Mouse (Mus musculus): ENCODE results near the gene Usp43. TPM values are rescaled to one million over a fixed set of nuclear protein-coding genes. Genes with fewer than 3 reads are reported as not detected.

Usp43 gene
- total RNA-seq (2021): 1 to 10 TPM in 1 of 2 experiments, under 1 TPM in 1; 0.56 to 1.2 TPM
- long read RNA-seq, experiment 1: 0 reads
- long read RNA-seq, experiment 2: 0 reads

- peak; percentile 32 to 62 for DNase-seq (ENCODE audit: low spot score in 2 of 2)
These were observed at the start of gene Usp43 for GRCm38 (mm10) chr11:67921827-67922754. Gene Usp43 (minus strand): TSS chr11:67922153.

GRCm38 (mm10) chr11:67967831-67968230, 45.9 kb upstream of the Usp43 start:
- no peak for DNase-seq (ENCODE audit: low spot score in 2 of 2)

- DNase-seq (ENCODE audit: low spot score in 2 of 2): peak; percentile 97 to 98
These were observed 44.2 kb upstream of the Usp43 start, which contains the start of gene Stx8 for GRCm38 (mm10) chr11:67965905-67966878. Gene Stx8 (plus strand): TSS chr11:67966193.

GRCm38 (mm10) chr11:67965242-67965883, 43.4 kb upstream of the Usp43 start, which contains the start of gene Cfap52:
Gene Cfap52 (minus strand): TSS chr11:67965651.
- peak; percentile 83 to 87 for DNase-seq (ENCODE audit: low spot score in 2 of 2)

- DNase-seq (ENCODE audit: low spot score in 2 of 2): no peak
These were observed 42.2 kb upstream of the Usp43 start for GRCm38 (mm10) chr11:67964110-67964509.

GRCm38 (mm10) chr11:67954413-67954812, 32.5 kb upstream of the Usp43 start:
- no peak for DNase-seq (ENCODE audit: low spot score in 2 of 2)

GRCm38 (mm10) chr11:67953604-67954003, 31.7 kb upstream of the Usp43 start:
- DNase-seq (ENCODE audit: low spot score in 2 of 2): no peak

GRCm38 (mm10) chr11:67949475-67949874, 27.5 kb upstream of the Usp43 start:
- no peak for DNase-seq (ENCODE audit: low spot score in 2 of 2)

- no peak for DNase-seq (ENCODE audit: low spot score in 2 of 2)
These were observed 26.3 kb upstream of the Usp43 start for GRCm38 (mm10) chr11:67948229-67948628.

GRCm38 (mm10) chr11:67932156-67932555, 10.2 kb upstream of the Usp43 start:
- no peak for DNase-seq (ENCODE audit: low spot score in 2 of 2)

- no peak for DNase-seq (ENCODE audit: low spot score in 2 of 2)
These were observed 4.5 kb upstream of the Usp43 start for GRCm38 (mm10) chr11:67926348-67927055.

GRCm38 (mm10) chr11:67925000-67925399, 3.0 kb upstream of the Usp43 start:
- DNase-seq (ENCODE audit: low spot score in 2 of 2): no peak

GRCm38 (mm10) chr11:67923720-67924119, 1.8 kb upstream of the Usp43 start:
- no peak for DNase-seq (ENCODE audit: low spot score in 2 of 2)

GRCm38 (mm10) chr11:67922755-67923125, 787 bp upstream of the Usp43 start:
- peak; percentile 50 to 51 for DNase-seq (ENCODE audit: low spot score in 2 of 2)

GRCm38 (mm10) chr11:67921091-67921826, 694 bp downstream of the Usp43 start:
- peak; percentile 31 to 35 for DNase-seq (ENCODE audit: low spot score in 2 of 2)

GRCm38 (mm10) chr11:67920226-67920960, 1.6 kb downstream of the Usp43 start:
- no peak for DNase-seq (ENCODE audit: low spot score in 2 of 2)

- no peak for DNase-seq (ENCODE audit: low spot score in 2 of 2)
These were observed 2.4 kb downstream of the Usp43 start for GRCm38 (mm10) chr11:67919593-67919992.

- no peak for DNase-seq (ENCODE audit: low spot score in 2 of 2)
These were observed 4.8 kb downstream of the Usp43 start for GRCm38 (mm10) chr11:67917126-67917525.

GRCm38 (mm10) chr11:67911074-67911473, 10.9 kb downstream of the Usp43 start:
- DNase-seq (ENCODE audit: low spot score in 2 of 2): no peak
